Mouse (Mus musculus): Measurements from ENCODE around the gene Gm47969.

DNA sequence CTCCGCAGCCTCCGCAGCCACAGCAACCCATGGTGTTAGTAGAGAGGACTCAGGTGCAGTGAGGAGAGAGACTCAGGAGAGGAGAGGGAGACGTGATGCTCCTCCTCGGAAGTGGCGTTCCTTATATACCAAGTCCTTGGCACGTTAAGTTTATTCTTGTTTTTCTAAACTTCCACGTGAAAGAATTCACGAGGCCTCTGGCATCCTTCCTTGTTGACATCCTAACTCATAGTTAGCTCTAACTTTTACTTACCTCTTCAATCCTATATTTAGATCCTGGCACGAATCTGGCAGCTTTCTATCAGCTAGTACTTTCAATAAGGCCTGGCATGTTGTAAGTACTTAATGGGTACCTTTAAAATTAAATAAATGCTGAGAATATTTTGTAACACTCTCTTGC lies 14.5 kb downstream of the Gm47969 start, which contains the start of gene A030005K14Rik:
- no peak for TF ChIP-seq POLR2A (IDR thresholded peaks at IDR 0.05; ENCODE audit: low read depth, low read length)
- no peak for TF ChIP-seq CTCF (IDR thresholded peaks at IDR 0.05; ENCODE audit: extremely low read depth, insufficient read depth, insufficient read length, insufficient replicate concordance)

Data from spleen, adult 2 months (tissue).